Mouse (Mus musculus) G1E (cell line): Measurements from ENCODE around the gene Abhd17b.

Experiments
- CTCF ChIP-seq: IDR thresholded peaks from 2 replicates; pipeline ENCODE4 v1.5.1; 2012; ENCODE audit warnings: low read depth, low read length, inconsistent platforms, mixed read lengths
- POLR2AphosphoS5 ChIP-seq: IDR thresholded peaks from 2 replicates; pipeline ENCODE4 v1.6.1; 2012; ENCODE audit warnings: low read depth, low read length, inconsistent platforms; ENCODE audit not compliant: insufficient replicate concordance

DNA sequence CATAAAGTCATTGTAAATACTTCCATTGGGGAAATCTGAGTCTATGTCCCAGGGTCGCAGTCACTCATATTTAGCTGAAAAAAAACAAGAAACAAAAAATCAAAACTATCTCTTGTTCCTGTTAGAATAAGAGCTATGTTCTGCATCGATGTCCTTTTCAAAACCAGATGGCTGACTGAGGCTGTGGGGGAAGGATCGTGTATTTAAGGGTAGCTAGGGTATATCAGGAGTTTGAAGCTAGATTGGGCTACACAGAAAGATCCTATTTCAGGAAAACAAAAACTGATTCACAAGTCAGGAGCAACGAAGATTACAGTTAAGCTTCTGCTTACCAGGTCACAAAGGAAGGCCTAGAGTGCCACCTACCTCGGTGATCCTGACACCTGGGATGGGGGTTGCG lies 42.7 kb upstream of the Abhd17b start:
- TF ChIP-seq CTCF (no peak), POLR2AphosphoS5 (no peak)
